Mouse (Mus musculus): ENCODE measurements around the gene Grhl3. TPM values are rescaled to one million over a fixed set of nuclear protein-coding genes. Genes with fewer than 3 reads are reported as not detected.

Grhl3 gene
- polyA plus RNA-seq, 1 experiment from 2014 or later: 1.1 TPM

- 54% methylated on average over 6 of the region's 6 CpGs for WGBS
- H3K36me3 ChIP-seq: no peaks in the 10 kb centered on the region
- H3K27ac ChIP-seq (replicated peaks): no peak overlapping the region
- H3K4me3 ChIP-seq (replicated peaks): no peak overlapping the region
- H3K9me3 ChIP-seq (replicated peaks): no peaks in the 10 kb centered on the region
- peaks cover 61% of the 10 kb centered on the region for H3K4me1 ChIP-seq
- no peak overlapping the region for H3K9ac ChIP-seq (replicated peaks)
- H3K4me2 ChIP-seq: no peak overlapping the region
- ATAC-seq (ENCODE audit: low FRiP score): no peak
- H3K27me3 ChIP-seq (replicated peaks): peaks cover 42% of the 10 kb centered on the region
These were observed 2.3 kb downstream of the Grhl3 start for GRCm38 (mm10) chr4:135571037-135571550.

- peak overlapping the region; percentile 39 for H3K4me3 ChIP-seq (replicated peaks)
- WGBS: 9% methylated on average over 32 of the region's 32 CpGs
- ATAC-seq (ENCODE audit: low FRiP score): no peak
- peak overlapping the region; percentile 63 for H3K4me2 ChIP-seq
- H3K36me3 ChIP-seq: no peaks in the 10 kb centered on the region
- peaks cover 42% of the 10 kb centered on the region for H3K27me3 ChIP-seq (replicated peaks)
- peaks cover 68% of the 10 kb centered on the region for H3K4me1 ChIP-seq
- no peaks in the 10 kb centered on the region for H3K9me3 ChIP-seq (replicated peaks)
- H3K27ac ChIP-seq (replicated peaks): no peak overlapping the region
- peak overlapping the region; percentile 40 for H3K9ac ChIP-seq (replicated peaks)
These were observed 3.0 kb downstream of the Grhl3 start for GRCm38 (mm10) chr4:135570152-135571036.

- H3K27ac ChIP-seq (replicated peaks): no peak overlapping the region
- H3K4me2 ChIP-seq: no peak overlapping the region
- H3K9ac ChIP-seq (replicated peaks): no peak overlapping the region
- no peaks in the 10 kb centered on the region for H3K36me3 ChIP-seq
- no peak overlapping the region for H3K4me3 ChIP-seq (replicated peaks)
- whole genome bisulfite sequencing: 10% methylated on average over 11 of the region's 11 CpGs
- H3K9me3 ChIP-seq (replicated peaks): no peaks in the 10 kb centered on the region
- ATAC-seq (ENCODE audit: low FRiP score): no peak
- H3K4me1 ChIP-seq: peaks cover 75% of the 10 kb centered on the region
- H3K27me3 ChIP-seq (replicated peaks): peaks cover 39% of the 10 kb centered on the region
These were observed 4.2 kb downstream of the Grhl3 start for GRCm38 (mm10) chr4:135569201-135569600.

GRCm38 (mm10) chr4:135567484-135567883 is 5.9 kb downstream of the Grhl3 start:
- no peaks in the 10 kb centered on the region for H3K9me3 ChIP-seq (replicated peaks)
- no peak for ATAC-seq (ENCODE audit: low FRiP score)
- peaks cover 60% of the 10 kb centered on the region for H3K4me1 ChIP-seq
- no peak overlapping the region for H3K4me2 ChIP-seq
- no peak overlapping the region for H3K9ac ChIP-seq (replicated peaks)
- H3K27ac ChIP-seq (replicated peaks): no peak overlapping the region
- no peaks in the 10 kb centered on the region for H3K36me3 ChIP-seq
- no peak overlapping the region for H3K4me3 ChIP-seq (replicated peaks)
- WGBS: 42% methylated on average over 8 of the region's 8 CpGs
- H3K27me3 ChIP-seq (replicated peaks): peaks cover 34% of the 10 kb centered on the region

GRCm38 (mm10) chr4:135567042-135567441 is 6.4 kb downstream of the Grhl3 start:
- H3K9me3 ChIP-seq (replicated peaks): no peaks in the 10 kb centered on the region
- H3K4me2 ChIP-seq: no peak overlapping the region
- peaks cover 60% of the 10 kb centered on the region for H3K4me1 ChIP-seq
- H3K27me3 ChIP-seq (replicated peaks): peaks cover 30% of the 10 kb centered on the region
- H3K9ac ChIP-seq (replicated peaks): no peak overlapping the region
- ATAC-seq (ENCODE audit: low FRiP score): no peak
- H3K4me3 ChIP-seq (replicated peaks): no peak overlapping the region
- WGBS: 39% methylated on average over 11 of the region's 11 CpGs
- no peak overlapping the region for H3K27ac ChIP-seq (replicated peaks)
- no peaks in the 10 kb centered on the region for H3K36me3 ChIP-seq

- 42% methylated on average over 9 of the region's 9 CpGs for WGBS
These were observed 8.0 kb downstream of the Grhl3 start for GRCm38 (mm10) chr4:135565400-135565799.

GRCm38 (mm10) chr4:135563794-135564193 is 9.6 kb downstream of the Grhl3 start:
- no peak overlapping the region for H3K27ac ChIP-seq (replicated peaks)
- no peak for ATAC-seq (ENCODE audit: low FRiP score)
- no peak overlapping the region for H3K4me3 ChIP-seq (replicated peaks)
- peaks cover 2% of the 10 kb centered on the region for H3K27me3 ChIP-seq (replicated peaks)
- WGBS: 34% methylated on average over 2 of the region's 2 CpGs
- H3K4me2 ChIP-seq: no peak overlapping the region
- H3K4me1 ChIP-seq: peaks cover 35% of the 10 kb centered on the region
- H3K9ac ChIP-seq (replicated peaks): no peak overlapping the region
- H3K9me3 ChIP-seq (replicated peaks): no peaks in the 10 kb centered on the region
- H3K36me3 ChIP-seq: no peaks in the 10 kb centered on the region

More at GRCm38 (mm10) chr4:135565400-135565799, 8.0 kb downstream of the Grhl3 start:
- Histone ChIP-seq H3K4me1 (peaks cover 50% of the 10 kb centered on the region), H3K27ac (replicated peaks) (0 out of 2 replicates have a peak overlapping the region, but pooled peaks have one; percentile 11), H3K4me2 (no peak overlapping the region), H3K4me3 (replicated peaks) (no peak overlapping the region), H3K9me3 (replicated peaks) (no peaks in the 10 kb centered on the region), H3K9ac (replicated peaks) (no peak overlapping the region), H3K36me3 (no peaks in the 10 kb centered on the region), H3K27me3 (replicated peaks) (peaks cover 16% of the 10 kb centered on the region)
- 0 out of 2 replicates have a peak, but pooled peaks have one; percentile 36 for ATAC-seq (ENCODE audit: low FRiP score)

GRCm38 (mm10) chr4:135549323-135549722 is 24.1 kb downstream of the Grhl3 start:
- Histone ChIP-seq H3K4me3 (replicated peaks) (no peak overlapping the region), H3K27ac (replicated peaks) (no peak overlapping the region), H3K27me3 (replicated peaks) (no peaks in the 10 kb centered on the region), H3K4me2 (no peak overlapping the region), H3K36me3 (no peaks in the 10 kb centered on the region), H3K4me1 (peaks cover 38% of the 10 kb centered on the region), H3K9me3 (replicated peaks) (no peaks in the 10 kb centered on the region), H3K9ac (replicated peaks) (no peak overlapping the region)
- WGBS: 68% methylated on average over 6 of the region's 6 CpGs
- no peak for ATAC-seq (ENCODE audit: low FRiP score)

- no peak overlapping the region for H3K27ac ChIP-seq (replicated peaks)
- no peaks in the 10 kb centered on the region for H3K27me3 ChIP-seq (replicated peaks)
- no peak for ATAC-seq (ENCODE audit: low FRiP score)
- no peak overlapping the region for H3K4me2 ChIP-seq
- H3K9me3 ChIP-seq (replicated peaks): no peaks in the 10 kb centered on the region
- no peaks in the 10 kb centered on the region for H3K36me3 ChIP-seq
- H3K4me3 ChIP-seq (replicated peaks): no peak overlapping the region
- WGBS: 44% methylated on average over 9 of the region's 9 CpGs
- H3K4me1 ChIP-seq: peaks cover 38% of the 10 kb centered on the region
- H3K9ac ChIP-seq (replicated peaks): no peak overlapping the region
These were observed 24.8 kb downstream of the Grhl3 start for GRCm38 (mm10) chr4:135548521-135549077.

- Histone ChIP-seq H3K9me3 (replicated peaks) (no peaks in the 10 kb centered on the region), H3K27me3 (replicated peaks) (no peaks in the 10 kb centered on the region), H3K4me2 (no peak overlapping the region), H3K27ac (replicated peaks) (no peak overlapping the region), H3K36me3 (no peaks in the 10 kb centered on the region), H3K4me3 (replicated peaks) (no peak overlapping the region), H3K9ac (replicated peaks) (no peak overlapping the region), H3K4me1 (peaks cover 36% of the 10 kb centered on the region)
- whole genome bisulfite sequencing: 18% methylated on average over 7 of the region's 7 CpGs
- no peak for ATAC-seq (ENCODE audit: low FRiP score)
These were observed 25.3 kb downstream of the Grhl3 start for GRCm38 (mm10) chr4:135548108-135548507.

- 33% methylated on average over 14 of the region's 14 CpGs for WGBS
- no peaks in the 10 kb centered on the region for H3K36me3 ChIP-seq
- no peak overlapping the region for H3K27ac ChIP-seq (replicated peaks)
- no peaks in the 10 kb centered on the region for H3K9me3 ChIP-seq (replicated peaks)
- H3K27me3 ChIP-seq (replicated peaks): no peaks in the 10 kb centered on the region
- no peak overlapping the region for H3K4me2 ChIP-seq
- no peak overlapping the region for H3K9ac ChIP-seq (replicated peaks)
- H3K4me3 ChIP-seq (replicated peaks): no peak overlapping the region
- peaks cover 34% of the 10 kb centered on the region for H3K4me1 ChIP-seq
- 0 out of 2 replicates have a peak, but pooled peaks have one; percentile 33 for ATAC-seq (ENCODE audit: low FRiP score)
These were observed 25.9 kb downstream of the Grhl3 start for GRCm38 (mm10) chr4:135547551-135547950.

- WGBS: 82% methylated on average over 4 of the region's 4 CpGs
- Histone ChIP-seq H3K4me3 (replicated peaks) (no peak overlapping the region), H3K27ac (replicated peaks) (no peak overlapping the region), H3K36me3 (no peaks in the 10 kb centered on the region), H3K4me1 (peaks cover 30% of the 10 kb centered on the region), H3K27me3 (replicated peaks) (no peaks in the 10 kb centered on the region), H3K9me3 (replicated peaks) (no peaks in the 10 kb centered on the region), H3K9ac (replicated peaks) (no peak overlapping the region), H3K4me2 (no peak overlapping the region)
- no peak for ATAC-seq (ENCODE audit: low FRiP score)
These were observed 26.6 kb downstream of the Grhl3 start for GRCm38 (mm10) chr4:135546793-135547192.

All from neural tube, embryonic 15.5 days (tissue).